Mouse (Mus musculus): ENCODE data around the gene Uqcrc1.
A peak's percentile ranks its signal among the peaks of the same experiment; 100 is the strongest.

Gene Uqcrc1

DNA sequence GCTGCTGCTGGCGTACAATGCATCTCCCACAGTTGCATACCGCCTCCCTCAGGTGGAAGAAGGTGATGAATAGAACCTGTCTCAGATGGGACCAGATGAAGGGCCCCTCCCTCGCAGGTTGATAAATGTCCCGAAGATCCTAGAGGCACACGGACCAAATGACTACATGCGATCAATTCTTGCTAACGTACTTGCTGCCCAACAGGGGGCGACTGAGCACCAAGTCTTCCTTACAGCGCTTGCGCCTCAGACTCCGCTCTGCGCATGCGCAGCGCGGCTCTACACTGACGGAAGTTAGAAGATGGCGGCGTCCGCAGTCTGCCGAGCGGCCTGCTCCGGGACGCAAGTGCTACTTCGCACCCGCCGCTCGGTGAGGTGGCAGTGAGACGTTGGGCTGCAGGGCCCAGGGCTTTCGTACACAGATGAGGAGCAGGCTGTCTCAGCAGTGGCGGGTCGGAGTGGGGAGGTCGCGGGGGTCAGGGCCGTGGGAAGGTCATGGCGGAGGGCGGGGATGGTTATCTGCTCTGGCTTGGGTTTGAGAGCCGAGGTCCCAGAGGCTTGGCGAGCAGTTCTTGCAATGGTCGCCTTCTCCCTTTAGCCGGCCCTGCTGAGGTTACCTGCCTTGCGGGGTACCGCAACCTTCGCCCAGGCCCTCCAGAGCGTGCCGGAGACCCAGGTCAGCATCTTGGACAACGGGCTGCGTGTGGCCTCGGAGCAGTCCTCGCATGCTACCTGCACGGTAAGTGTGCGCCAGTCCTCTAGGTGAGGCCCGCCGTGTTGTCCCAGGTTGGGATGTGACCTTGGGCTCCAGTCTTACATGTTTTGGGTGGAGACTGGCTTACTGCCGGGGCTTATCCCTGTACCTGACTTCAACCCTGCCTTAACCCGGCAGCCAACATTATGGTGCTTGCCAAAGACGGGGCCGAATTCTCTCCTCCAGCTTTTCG, at the start of gene Uqcrc1:
Gene Uqcrc1, plus strand, starts transcription at position 216 of the 947 bp plus-strand sequence.
- DNase-seq (ENCODE audit: low read depth, low spot score), result peak; percentile 100

DNA sequence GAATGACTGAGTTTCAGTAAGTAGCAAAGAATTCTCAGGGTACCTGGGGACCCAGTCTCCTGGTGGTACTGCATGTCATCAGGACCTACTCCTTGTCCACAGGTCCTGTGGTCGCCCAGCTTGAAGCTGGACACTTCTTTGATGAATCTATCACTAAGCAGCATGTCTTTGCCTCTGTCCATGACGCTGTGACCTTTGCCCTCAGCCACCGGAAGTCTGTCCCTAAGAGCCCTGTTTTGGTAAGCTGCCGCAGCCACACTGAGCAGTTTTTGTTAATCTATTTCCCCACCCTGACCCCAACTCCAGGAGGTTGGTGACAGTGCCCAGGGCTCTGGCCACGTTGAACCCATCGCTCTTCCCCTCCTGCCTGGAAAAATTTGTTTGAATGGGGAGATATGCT, 24.1 kb upstream of the Uqcrc1 start:
- DNase-seq (ENCODE audit: low read depth, low spot score), result no peak

DNA sequence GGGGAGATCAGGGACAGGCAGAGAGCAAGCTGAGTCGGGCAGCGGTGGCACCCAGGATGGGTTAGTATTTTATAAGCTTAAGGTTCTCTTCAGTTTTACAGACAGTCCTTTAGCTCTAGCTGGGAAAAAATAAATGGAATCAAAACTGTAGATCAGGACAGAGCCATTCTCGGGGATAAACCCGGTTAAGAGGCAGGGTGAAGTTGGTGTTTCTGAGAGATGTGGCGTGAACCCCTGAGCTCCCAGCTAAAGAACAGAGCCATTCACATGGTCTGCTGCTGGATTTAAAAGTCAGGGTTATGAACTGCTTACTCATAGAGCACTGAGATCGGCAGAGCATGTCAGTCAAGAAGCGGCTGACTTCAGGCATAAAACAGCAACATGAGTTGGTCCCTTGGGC, 23.3 kb upstream of the Uqcrc1 start:
- no peak for DNase-seq (ENCODE audit: low read depth, low spot score)

DNA sequence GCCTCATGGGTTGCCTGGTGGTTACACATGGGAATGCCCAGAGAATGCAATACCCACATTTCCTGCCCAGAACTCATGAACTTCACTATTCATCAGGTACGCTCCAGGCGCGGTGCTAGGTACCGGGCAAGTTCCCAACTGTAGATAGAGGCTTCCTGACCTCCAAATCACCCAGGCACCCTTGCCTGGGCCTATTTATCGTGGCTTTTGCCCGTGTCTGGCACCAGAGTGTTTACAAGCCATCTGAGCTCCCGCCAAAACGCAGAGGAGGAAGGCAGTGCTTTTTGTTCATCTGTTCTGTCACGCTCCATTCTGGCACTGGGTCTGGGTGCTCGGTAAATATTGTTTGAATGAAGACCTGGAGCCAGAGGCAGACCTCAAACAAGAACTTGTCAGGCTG, 22.8 kb upstream of the Uqcrc1 start:
- DNase-seq (ENCODE audit: low read depth, low spot score), result no peak

DNA sequence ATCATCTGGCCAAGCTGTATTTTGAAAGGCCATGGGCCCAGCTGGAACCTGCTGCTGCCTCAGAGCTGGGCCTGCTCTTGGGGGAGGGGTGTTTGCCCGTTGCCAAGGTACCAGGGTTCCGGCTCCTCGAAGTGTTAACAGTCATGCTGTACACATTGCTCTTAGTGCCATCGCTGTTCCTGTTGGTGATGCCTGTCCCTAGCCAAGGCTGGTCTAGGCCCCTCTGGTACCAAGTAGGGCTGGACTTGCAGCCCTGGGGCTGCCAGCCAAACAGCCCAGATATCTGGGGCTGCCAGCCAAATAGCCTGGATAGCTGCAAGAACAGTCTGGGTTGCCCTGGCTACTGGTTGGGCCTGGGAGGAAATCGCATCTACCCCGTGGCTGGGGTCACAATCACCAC, 21.9 kb upstream of the Uqcrc1 start, which contains the start of gene Tmem89:
Gene Tmem89, plus strand, starts transcription at position 129 of the 400 bp plus-strand sequence.
- DNase-seq (ENCODE audit: low read depth, low spot score), result no peak

DNA sequence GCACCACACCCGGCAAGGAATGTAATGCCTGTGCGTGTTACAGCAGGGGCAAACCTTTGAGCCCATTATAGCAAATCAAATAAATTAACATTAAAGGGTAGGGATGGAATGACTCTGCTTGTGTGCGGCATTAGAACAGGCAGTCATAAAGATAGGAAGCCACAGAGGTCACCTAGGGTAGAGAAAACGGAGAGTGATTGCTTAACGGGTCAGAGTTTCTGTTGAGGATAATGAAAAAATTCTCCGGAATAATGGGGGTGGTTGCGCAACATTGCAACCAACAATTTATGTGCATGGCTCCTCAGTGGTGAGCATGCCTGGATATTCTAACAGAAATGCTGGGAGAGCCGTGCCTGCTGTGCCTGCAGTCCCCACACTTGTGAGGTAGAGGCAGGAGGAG, 10.5 kb upstream of the Uqcrc1 start:
- DNase-seq (ENCODE audit: low read depth, low spot score), result no peak

DNA sequence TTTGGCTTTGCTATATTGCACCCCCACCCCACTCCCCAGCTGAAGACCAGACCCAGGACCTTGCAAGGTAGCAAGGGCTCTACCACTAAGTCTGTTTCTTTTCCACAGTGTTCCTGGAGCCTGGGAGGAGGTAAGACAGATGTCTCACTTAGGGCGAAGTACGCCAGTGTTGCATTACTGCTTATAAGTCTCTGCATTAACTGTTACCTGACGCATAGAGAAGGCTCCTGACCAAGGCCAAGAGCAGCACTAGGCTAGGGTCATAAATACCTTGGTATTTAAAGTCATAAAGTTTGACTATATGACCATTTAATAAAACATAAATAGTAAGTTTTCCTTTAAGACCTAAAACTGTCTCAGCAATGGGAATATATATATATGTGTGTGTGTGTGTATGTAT, 8.0 kb upstream of the Uqcrc1 start:
- no peak for DNase-seq (ENCODE audit: low read depth, low spot score)

DNA sequence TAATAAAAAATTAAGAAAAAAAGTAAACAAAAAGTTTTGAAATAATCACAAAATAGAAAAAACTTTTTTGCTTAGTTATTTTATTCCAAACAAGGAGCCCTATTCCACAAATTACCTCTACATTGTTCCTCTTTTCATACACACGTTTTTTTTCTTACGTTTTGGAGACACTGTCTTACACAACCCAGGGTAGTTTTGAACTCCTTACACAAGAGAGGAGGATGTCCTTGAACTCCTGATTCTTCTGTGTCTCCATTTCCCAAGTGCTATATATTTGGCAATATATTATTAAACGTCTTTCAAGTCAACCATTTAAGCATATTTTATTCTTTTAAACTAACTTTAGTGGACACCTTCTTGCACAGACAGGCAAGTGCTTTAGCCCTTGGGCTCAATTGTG, 442 bp upstream of the Uqcrc1 start:
- DNase-seq (ENCODE audit: low read depth, low spot score), result no peak

DNA sequence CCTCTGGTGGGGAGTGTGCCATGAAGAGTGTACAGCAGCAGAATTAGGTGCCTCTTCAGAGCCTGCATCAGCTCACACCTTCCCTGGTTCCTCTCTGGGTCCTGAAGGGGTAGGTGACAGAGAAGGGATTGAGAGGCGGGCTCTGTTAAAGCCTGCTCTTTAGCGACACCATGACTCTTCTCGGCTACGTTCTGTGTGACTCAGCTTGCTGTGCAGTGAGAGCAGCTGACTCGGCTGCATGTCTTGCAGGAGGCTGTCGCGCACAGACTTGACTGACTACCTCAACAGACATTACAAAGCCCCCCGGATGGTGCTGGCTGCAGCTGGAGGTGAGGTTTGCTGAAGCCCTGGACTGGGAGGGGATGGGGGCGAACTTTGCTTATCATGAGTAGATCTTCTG, 8.7 kb downstream of the Uqcrc1 start:
- no peak for DNase-seq (ENCODE audit: low read depth, low spot score)

DNA sequence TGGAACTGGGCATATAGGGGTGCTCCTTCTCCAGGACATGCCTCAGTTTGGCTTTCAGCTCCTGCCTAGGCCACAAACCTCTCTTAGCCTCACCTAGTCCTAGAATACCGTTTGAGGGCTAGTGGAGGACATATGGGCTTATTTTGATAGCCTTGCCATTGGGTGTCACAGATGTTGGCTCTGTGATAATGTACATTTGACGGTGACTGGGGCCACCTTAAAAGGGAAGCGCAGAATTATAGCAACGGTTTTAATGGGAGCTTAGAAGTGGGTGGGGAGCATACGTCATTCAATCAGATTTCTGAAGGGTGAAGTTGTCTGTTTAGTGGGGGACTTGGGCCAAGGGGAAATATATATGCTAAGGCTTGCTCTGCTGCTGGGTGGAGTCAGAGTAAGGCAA, 9.2 kb downstream of the Uqcrc1 start:
- DNase-seq (ENCODE audit: low read depth, low spot score), result no peak

DNA sequence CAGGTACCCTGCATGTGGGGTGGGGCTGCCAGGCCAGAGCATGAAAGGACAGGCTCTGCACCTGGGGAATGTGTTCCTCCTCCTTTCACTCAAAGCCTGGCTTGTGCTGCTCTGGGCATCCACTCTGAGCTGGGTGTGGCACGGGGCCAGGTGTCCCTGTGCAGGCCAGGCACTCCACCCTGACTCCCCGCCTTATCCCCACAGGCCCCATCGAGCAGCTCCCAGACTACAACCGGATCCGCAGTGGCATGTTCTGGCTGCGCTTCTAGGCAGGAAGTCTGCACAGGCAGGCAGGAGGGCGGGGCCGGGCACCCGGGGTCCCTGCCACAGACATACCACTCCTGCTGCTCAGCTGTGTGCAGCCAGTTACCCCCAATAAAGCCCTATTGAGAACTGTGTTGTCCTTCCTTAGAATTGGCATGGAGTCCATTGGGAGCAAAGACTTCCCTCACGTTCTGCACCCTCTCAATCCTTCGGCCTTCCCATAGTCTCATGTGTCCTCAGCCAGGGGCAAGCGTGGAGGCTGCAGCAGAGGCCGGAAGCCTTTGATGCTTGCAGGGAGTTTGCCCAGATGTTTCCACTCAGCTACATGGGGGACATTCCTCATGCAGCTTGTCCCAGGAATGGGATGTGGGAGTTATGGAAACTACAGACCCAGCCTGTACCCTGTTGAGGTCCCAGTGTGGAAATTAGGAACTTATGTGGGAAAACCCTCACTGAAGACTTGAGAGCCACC, 13.0 kb downstream of the Uqcrc1 start:
- DNase-seq (ENCODE audit: low read depth, low spot score), result no peak

DNA sequence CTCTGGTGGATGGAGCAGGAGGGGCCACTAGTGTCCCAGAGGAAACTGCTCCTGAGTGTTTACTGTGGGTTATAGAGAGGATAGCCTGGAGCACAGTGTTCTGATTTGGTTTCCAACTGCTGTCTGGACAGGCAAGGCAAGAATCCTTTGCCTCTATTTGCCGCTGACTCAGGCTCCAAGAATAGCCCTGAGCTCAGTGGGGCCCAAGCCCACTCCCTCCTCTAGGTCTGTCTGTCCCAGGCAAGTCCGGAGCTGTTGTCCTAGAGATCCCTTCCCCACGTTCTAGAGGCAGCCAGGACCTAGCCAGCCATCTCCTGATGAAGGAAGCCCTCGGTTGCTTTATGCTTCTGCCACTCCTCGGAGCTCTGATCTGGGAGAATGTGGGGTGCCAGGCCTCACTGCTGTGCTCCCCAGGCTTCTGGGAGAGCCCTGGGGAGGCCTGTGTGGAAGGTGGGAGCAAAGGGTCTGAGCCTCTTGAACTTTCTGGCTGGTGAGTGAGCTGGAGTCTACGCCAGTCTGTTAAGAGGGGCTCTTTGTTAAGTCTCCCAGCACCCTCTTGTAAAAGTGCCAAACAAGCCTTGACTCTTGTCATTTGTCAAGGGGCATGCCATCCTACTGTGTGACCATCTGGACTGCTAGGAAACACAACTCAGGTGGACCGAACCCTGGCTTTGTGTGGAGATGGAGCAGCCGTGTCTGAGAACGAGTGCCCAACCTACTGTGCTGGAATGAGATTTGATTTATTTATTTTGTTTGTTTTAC, 13.7 kb downstream of the Uqcrc1 start:
- no peak for DNase-seq (ENCODE audit: low read depth, low spot score)

DNA sequence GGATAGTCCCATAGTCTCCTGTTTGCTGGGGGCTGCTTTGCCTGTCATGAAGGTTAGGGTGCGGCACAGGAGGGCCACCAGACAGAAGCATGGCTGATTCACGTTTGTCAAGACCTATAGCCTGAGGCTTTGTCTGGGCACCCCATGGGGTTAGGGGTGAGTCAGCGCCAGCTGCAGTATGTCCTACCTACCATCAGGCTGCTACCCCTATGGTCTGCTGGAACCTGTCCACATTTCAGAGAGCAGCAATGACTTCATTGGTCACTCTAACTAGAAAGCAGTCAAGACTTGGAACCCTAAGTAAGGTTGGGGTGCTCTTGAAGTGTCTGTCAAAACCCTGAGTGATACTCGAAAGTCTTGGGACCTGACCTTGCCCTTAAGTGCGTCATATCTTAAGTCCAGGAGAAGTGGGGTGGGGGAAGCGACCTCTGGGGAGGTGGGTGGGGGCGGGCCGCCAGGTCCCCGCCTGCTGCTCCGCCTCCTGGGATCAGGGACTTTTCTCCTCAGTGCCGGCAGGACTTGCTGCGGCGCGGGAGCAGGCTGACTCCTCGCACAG, 16.7 kb downstream of the Uqcrc1 start, which contains the start of gene Col7a1:
Gene Col7a1, plus strand, starts transcription at position 506 of the 556 bp plus-strand sequence.
- DNase-seq (ENCODE audit: low read depth, low spot score), result no peak

DNA sequence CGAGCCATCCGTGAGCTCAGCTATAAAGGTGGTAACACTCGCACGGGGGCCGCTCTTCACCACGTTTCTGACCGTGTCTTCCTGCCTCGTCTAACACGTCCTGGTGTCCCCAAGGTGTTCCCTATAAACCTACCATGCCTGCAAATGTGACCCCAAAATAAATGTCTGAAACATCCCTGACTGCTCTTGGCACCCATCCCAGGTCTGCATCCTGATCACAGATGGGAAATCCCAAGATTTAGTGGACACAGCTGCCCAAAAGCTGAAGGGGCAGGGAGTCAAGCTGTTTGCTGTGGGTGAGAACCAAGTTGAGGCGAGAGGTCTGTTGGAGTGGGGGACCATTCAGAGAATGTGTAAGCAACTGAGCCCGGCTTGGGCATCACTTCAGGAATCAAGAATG, 18.8 kb downstream of the Uqcrc1 start:
- no peak for DNase-seq (ENCODE audit: low read depth, low spot score)

DNA sequence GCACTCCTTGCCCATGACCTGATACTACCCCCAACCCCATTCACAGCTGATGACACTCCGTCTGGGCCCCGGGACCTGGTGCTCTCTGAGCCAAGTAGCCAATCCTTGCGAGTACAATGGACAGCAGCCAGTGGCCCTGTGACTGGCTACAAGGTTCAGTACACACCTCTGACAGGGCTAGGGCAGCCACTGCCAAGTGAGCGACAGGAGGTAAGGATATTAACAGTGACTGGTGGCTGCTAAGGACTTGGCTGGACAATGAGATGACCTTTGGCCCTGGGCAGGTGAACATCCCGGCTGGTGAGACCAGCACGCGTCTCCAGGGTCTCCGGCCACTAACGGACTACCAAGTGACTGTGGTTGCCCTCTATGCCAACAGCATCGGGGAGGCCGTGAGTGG, 19.4 kb downstream of the Uqcrc1 start:
- DNase-seq (ENCODE audit: low read depth, low spot score), result no peak

DNA sequence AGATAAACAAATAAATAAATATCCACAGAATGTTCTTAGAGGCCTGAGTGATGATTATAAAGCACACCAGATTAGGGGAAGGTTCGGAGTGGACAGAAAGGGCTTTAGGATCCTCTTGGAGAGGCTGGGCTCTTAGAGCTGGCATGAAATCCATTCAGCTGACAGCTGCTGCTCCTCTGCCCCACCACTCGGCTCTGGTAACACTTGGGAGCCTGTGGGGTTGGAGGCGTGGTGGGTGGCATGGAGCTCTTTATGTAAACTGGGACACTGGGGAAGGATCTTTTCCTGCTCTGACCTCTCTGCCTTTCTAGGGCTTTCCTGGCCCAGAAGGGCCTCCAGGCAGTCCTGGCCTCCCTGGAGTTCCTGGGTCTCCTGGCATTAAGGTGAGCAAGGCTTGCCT, 27.1 kb downstream of the Uqcrc1 start:
- no peak for DNase-seq (ENCODE audit: low read depth, low spot score)

DNA sequence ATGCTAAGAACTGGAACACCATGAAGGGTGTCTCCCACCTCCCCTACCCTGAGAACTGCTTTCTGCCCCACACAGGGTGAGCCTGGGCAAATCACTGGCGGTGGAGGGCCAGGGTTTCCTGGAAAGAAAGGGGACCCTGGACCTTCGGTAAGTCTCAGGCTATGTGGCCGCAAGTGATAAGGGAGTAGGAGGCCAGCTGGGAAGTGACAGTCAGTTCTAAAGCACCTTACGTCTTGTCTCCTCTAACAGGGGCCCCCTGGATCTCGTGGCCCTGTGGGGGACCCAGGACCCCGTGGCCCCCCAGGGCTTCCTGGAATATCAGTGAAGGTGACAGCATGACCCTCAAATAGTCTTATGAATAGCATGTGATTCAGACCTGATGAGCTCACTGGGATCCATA, 27.9 kb downstream of the Uqcrc1 start:
- DNase-seq (ENCODE audit: low read depth, low spot score), result no peak

DNA sequence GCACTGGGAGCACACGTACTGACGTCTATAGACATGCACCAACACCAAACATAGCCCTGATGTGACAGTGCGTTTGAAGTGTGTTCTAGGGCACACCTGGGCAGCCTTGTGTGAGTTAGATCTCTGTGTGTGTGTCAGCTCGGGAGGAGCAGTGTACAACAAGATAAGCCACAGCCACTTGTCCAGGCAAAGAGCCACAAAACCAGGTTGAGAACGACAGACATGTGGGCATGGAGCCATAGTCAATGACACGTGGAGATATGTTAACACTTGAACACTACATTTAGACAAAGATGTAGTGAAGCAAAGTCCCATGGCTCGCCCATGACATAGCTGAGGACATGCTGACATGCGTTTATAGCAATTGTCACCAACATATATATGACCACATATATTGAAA, 34.2 kb downstream of the Uqcrc1 start:
- DNase-seq (ENCODE audit: low read depth, low spot score), result no peak

DNA sequence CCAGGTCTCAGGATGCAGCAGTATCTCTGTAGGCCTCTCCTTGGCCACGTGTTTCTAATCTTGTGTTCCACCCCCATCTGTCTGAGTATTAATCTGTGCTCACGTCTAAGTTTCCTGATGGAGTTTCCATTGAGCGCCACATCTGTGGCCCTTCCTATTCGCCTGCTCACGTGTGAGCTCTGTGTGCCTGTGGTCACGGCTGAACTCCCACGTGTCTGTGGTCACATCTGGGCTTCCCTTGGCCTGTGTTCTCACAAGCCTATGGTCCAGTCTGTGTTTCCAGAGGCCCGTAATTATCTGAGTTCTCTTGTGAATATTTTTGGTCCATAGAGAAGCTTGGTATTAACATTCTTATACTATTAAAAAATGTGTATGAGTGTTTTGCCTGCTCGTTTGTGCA, 40.0 kb downstream of the Uqcrc1 start:
- DNase-seq (ENCODE audit: low read depth, low spot score), result no peak

DNA sequence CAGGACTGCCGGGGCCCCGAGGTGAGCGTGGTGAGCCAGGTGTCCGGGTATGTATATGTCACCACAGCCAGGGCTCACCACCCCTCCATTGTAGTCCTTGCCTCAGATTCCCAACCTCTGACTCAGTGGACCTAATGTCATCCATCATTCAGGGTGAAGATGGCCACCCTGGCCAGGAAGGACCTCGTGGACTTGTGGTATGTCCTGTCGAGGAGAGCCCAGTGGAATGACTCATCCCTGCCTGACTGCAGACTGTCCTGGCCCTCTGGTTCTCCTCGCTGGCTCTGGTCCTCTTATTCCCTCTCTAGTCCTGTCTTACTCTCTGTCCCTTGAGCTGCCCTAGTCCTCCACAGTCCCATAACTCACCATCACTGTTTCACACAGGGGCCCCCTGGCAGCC, 41.5 kb downstream of the Uqcrc1 start:
- DNase-seq (ENCODE audit: low read depth, low spot score), result no peak

DNA sequence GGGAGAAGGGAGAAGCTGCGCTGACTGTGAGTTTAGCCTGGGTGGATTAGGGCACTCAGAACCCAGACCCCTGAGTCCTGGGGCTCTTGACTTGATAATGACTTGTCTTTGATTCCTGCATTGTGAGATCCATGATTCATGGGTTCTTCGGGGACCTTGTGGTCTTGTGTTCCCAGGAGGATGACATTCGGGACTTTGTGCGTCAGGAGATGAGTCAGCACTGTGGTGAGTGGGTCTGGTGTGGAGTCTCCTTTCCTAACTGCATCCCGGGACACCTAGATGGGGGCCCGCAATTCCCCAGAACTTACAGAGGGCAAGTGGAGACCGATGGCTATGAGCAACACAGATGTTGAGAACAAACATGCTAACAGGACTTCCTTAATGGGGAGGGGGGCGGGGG, 46.1 kb downstream of the Uqcrc1 start:
- no peak for DNase-seq (ENCODE audit: low read depth, low spot score)

DNA sequence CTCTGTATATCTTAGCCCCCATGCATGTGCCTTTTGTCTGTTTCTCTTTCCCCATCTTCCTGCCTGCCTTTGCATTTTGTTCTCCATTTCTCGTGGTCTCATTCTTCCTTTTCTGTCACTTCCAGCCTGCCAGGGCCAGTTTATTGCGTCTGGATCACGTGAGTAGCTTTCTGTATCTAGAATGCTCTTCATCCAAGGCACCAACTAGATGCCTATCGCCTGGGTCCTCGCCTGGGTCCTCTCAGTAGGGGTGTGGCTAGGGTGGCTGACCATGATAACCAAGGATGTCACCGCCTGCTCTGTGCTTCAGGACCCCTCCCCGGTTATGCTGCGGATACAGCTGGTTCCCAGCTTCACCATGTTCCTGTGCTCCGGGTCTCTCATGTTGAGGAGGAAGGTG, 46.8 kb downstream of the Uqcrc1 start:
- no peak for DNase-seq (ENCODE audit: low read depth, low spot score)

Data from CD4-positive, CD25-positive, alpha-beta regulatory T cell, adult 2 months (primary cell).